Mouse (Mus musculus) spleen, embryonic (tissue): ENCODE data around the gene Mindy1.

ENCODE experiments used
- CTCF ChIA-PET: fragments of 350-600 bp; sonication (Branson Sonifier 250); formaldehyde crosslinking; loops from one replicate; lab custom pipeline; 2022; lab: Charles Lee

Gene Mindy1

GRCm38 (mm10) chr3:95292899-95293298 lies 11.8 kb downstream of the Mindy1 start:
- CTCF ChIA-PET = interaction anchor here (0.6 kb wide), 1 partner anchor 823 kb away, joined by 3 read pairs; no protein-coding TSS in a partner anchor

- CTCF ChIA-PET = no interaction called here
Observed at GRCm38 (mm10) chr3:95293537-95293936, 12.4 kb downstream of the Mindy1 start.

GRCm38 (mm10) chr3:95294316-95294715 lies 13.2 kb downstream of the Mindy1 start:
- CTCF ChIA-PET = no interaction called here

- CTCF ChIA-PET = no interaction called here
Observed at GRCm38 (mm10) chr3:95294718-95295117, 13.6 kb downstream of the Mindy1 start.

- CTCF ChIA-PET = no interaction called here
Observed at GRCm38 (mm10) chr3:95295321-95296102, 14.4 kb downstream of the Mindy1 start.

GRCm38 (mm10) chr3:95296103-95296469 lies 14.9 kb downstream of the Mindy1 start:
- CTCF ChIA-PET = no interaction called here

GRCm38 (mm10) chr3:95298018-95298417 lies 16.9 kb downstream of the Mindy1 start:
- CTCF ChIA-PET = no interaction called here

GRCm38 (mm10) chr3:95301204-95301796 lies 20.2 kb downstream of the Mindy1 start:
- CTCF ChIA-PET = no interaction called here

- CTCF ChIA-PET = no interaction called here
Observed at GRCm38 (mm10) chr3:95306244-95306643, 25.1 kb downstream of the Mindy1 start.

GRCm38 (mm10) chr3:95307100-95307499 lies 26.0 kb downstream of the Mindy1 start, which contains the start of gene Anxa9:
TSS of gene Anxa9 (minus strand) at chr3:95307176.
- CTCF ChIA-PET = interaction anchor here (0.6 kb wide), 1 partner anchor 31 kb away, joined by 4 read pairs; no protein-coding TSS in a partner anchor

- CTCF ChIA-PET = no interaction called here
Observed at GRCm38 (mm10) chr3:95310496-95310895, 29.4 kb downstream of the Mindy1 start.

GRCm38 (mm10) chr3:95310968-95311882 lies 30.1 kb downstream of the Mindy1 start:
- CTCF ChIA-PET = no interaction called here

GRCm38 (mm10) chr3:95312623-95313022 lies 31.5 kb downstream of the Mindy1 start:
- CTCF ChIA-PET = interaction anchor here (0.7 to 0.9 kb wide), 2 partner anchors 50 to 654 kb away, joined by 3 to 5 read pairs; no protein-coding TSS in a partner anchor

GRCm38 (mm10) chr3:95313476-95313875 lies 32.3 kb downstream of the Mindy1 start:
- CTCF ChIA-PET = interaction anchor here (0.9 kb wide), 1 partner anchor 653 kb away, joined by 5 read pairs; no protein-coding TSS in a partner anchor

GRCm38 (mm10) chr3:95314075-95314474 lies 32.9 kb downstream of the Mindy1 start:
- CTCF ChIA-PET = interaction anchor here (0.7 kb wide), 1 partner anchor 42 kb away, joined by 3 read pairs; no protein-coding TSS in a partner anchor

GRCm38 (mm10) chr3:95314486-95315093 lies 33.4 kb downstream of the Mindy1 start, which contains the start of gene Cers2:
TSS of gene Cers2 (plus strand) at chr3:95314791.
- CTCF ChIA-PET = interaction anchor here (0.7 kb wide), 1 partner anchor 43 kb away, joined by 3 read pairs; no protein-coding TSS in a partner anchor

GRCm38 (mm10) chr3:95315094-95315843 lies 34.1 kb downstream of the Mindy1 start:
- CTCF ChIA-PET = no interaction called here

GRCm38 (mm10) chr3:95315844-95316550 lies 34.9 kb downstream of the Mindy1 start:
- CTCF ChIA-PET = no interaction called here

GRCm38 (mm10) chr3:95317414-95318080 lies 36.4 kb downstream of the Mindy1 start:
- CTCF ChIA-PET = no interaction called here
